Mouse (Mus musculus) heart, adult 2 months (tissue): ENCODE results near the gene Ctrc. TPM values are rescaled to one million over a fixed set of nuclear protein-coding genes. Genes with fewer than 3 reads are reported as not detected.
"Not testable (repeated sequence)": the region's sequence is repeated elsewhere in the genome, so short reads cannot be mapped to it uniquely, and the experiment has no call there.

Experiments used
- DNase-seq, 2 experiments: peaks; one replicate each; pipeline ENCODE4 v3.0.0; 2021
- H3K27ac ChIP-seq: fragments of 200-600 bp; 2 replicates; pipeline ENCODE4 v1.8.1; 2022
- H3K27me3 ChIP-seq: fragments of 200-500 bp; 2 replicates; pipeline ENCODE4 v1.6.1; 2012; ENCODE audit warnings: mild to moderate bottlenecking, low read length, inconsistent platforms, mixed read lengths; ENCODE audit not compliant: control insufficient read depth, insufficient read depth
- H3K36me3 ChIP-seq: fragments of 200-500 bp; 2 replicates; pipeline ENCODE4 v1.6.1; 2012; ENCODE audit warnings: low read length, inconsistent platforms; ENCODE audit not compliant: control insufficient read depth, insufficient read depth
- H3K4me1 ChIP-seq: fragments of 200-500 bp; 2 replicates; pipeline ENCODE4 v1.6.1; 2011; ENCODE audit warnings: low read length; ENCODE audit not compliant: control insufficient read depth, insufficient read depth
- H3K4me3 ChIP-seq: fragments of 200-600 bp; 2 replicates; pipeline ENCODE4 v1.8.1; 2022
- H3K79me2 ChIP-seq: fragments of 200-500 bp; replicated peaks from 2 replicates; pipeline ENCODE4 v1.6.1; 2012; ENCODE audit warnings: mild to moderate bottlenecking, inconsistent platforms, low read length, moderate library complexity, mixed read lengths; ENCODE audit not compliant: control insufficient read depth, insufficient read depth
- H3K9ac ChIP-seq: fragments of 200-500 bp; 2 replicates; pipeline ENCODE4 v1.6.1; 2012; ENCODE audit warnings: low read depth, mild to moderate bottlenecking, control low read depth, inconsistent platforms, low read length, mixed read lengths
- CTCF ChIP-seq: fragments of 200-600 bp; IDR thresholded peaks from 2 replicates; pipeline ENCODE4 v1.8.1; 2022; ENCODE audit warnings: antibody characterized with exemption, mild to moderate bottlenecking, moderate library complexity
- EP300 ChIP-seq: fragments of 200-500 bp; IDR thresholded peaks from 2 replicates; pipeline ENCODE4 v1.6.1; 2011; ENCODE audit warnings: low read depth, low read length, control low read depth; ENCODE audit not compliant: insufficient read depth
- POLR2A ChIP-seq: fragments of 200-500 bp; IDR thresholded peaks from 2 replicates; pipeline ENCODE4 v1.6.1; 2011; ENCODE audit warnings: mild to moderate bottlenecking, low read depth, low read length, control low read depth; ENCODE audit not compliant: insufficient read depth
- WGBS: fragments of 180-500 bp; shearing (Covaris S2); methylation state at CpG from one replicate; pipeline ENCODE4 v1.1.7; 2018; 5-methylcytosine and 5-hydroxymethylcytosine counted together
- intact Hi-C: fragments of 180-260 bp; cut with DNase I; formaldehyde crosslinking; loops from one replicate; pipeline ENCODE4 v1.15.1; 2025
- polyA plus RNA-seq: library from polyadenylated mRNA; depleted of rRNA; stranded (reverse); fragments of >200 nt; gene quantifications from 2 replicates; pipeline ENCODE4 v1.2.3, GENCODE M21; 2012
- total RNA-seq, 2 experiments: library from RNA; stranded (reverse); gene quantifications; 2 replicates each; pipeline ENCODE4 v1.2.3; 2021

The Ctrc gene
- total and polyA plus RNA-seq, 3 experiments = not detected

GRCm38 (mm10) chr4:141773019-141773418, 73.1 kb downstream of the Ctrc start:
- DNase-seq, H3K4me1 ChIP-seq, H3K36me3 ChIP-seq, H3K79me2 ChIP-seq, H3K27me3 ChIP-seq, H3K9ac ChIP-seq, intact Hi-C loops, H3K27ac ChIP-seq, H3K4me3 ChIP-seq: not testable (repeated sequence)
- TF ChIP-seq CTCF = peak; percentile 17; the same call in 1 of the 2 replicates
- WGBS = 83% methylated on average over 4 of the region's 4 CpGs

DNA sequence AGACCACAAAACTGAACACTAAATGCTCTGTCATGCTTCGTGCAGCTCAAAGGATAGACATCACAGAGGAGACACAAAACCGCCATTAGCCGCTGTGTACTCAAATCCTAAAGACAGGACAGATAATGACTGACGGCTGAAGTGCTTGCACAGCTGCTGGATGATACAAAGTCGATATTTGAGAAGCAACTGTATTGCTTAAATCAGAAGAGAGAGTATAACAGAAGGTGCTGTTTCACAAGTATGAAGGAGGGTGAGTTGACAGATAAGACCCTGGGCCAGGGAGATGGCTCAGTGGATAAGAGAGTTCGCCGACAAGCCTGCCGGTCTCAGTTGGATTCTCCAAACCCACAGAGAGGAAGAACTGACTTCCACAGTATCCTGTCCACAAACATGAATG, 74.3 kb downstream of the Ctrc start:
- TF ChIP-seq POLR2A (no peak), EP300 (no peak), CTCF (no peak)
- H3K4me1 ChIP-seq = peaks cover 6% of the 10 kb centered on the region
- H3K27me3 ChIP-seq = no peaks in the 10 kb centered on the region
- intact Hi-C loops = no loop called here
- DNase-seq = no peak
- no peak overlapping the region for H3K9ac ChIP-seq
- WGBS = 91% methylated on average over 8 of the region's 8 CpGs
- no peaks in the 10 kb centered on the region for H3K79me2 ChIP-seq
- H3K36me3 ChIP-seq = no peaks in the 10 kb centered on the region
- H3K27ac ChIP-seq = no peak overlapping the region
- H3K4me3 ChIP-seq = no peak overlapping the region

DNA sequence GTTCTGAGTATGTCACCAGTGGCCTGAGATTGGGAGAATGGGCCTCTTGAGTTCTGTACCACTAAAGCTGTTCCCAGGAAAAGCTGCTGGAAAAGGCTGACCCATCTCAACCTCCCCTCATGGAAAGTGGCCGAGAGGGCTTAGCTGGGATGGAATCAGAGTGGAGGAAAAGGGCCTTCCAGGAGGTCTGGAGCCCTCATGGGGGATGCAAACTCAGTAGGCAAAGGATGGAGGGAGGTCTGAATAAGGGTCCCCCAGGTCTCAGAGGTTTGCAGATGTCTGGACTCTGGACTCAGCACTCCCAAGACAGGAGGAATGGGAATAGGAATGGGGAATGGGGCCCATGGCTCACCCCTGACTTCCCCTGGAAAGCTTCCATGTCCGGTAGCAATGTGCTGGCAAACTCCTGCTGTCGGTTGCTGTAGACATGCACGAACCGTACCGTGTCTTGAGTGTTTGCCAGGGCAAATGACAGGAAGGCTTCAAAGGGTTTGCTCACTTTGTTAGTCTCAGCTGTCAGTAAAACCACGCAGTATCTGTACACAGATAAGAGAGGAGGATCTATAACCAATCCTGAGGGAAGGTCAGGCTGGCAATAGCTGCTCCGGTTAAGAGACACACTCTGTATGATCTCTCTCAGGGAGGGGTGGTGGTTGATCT, 76.5 kb downstream of the Ctrc start:
- no peak for TF ChIP-seq POLR2A
- no peak for TF ChIP-seq CTCF
- no peak for TF ChIP-seq EP300
- 53% methylated on average over 8 of the region's 8 CpGs for WGBS
- Histone ChIP-seq H3K36me3 (no peaks in the 10 kb centered on the region), H3K27ac (no peak overlapping the region), H3K4me1 (peaks cover 12% of the 10 kb centered on the region), H3K4me3 (no peak overlapping the region), H3K9ac (no peak overlapping the region), H3K27me3 (no peaks in the 10 kb centered on the region), H3K79me2 (no peaks in the 10 kb centered on the region)
- intact Hi-C loops = no loop called here
- DNase-seq = no peak

DNA sequence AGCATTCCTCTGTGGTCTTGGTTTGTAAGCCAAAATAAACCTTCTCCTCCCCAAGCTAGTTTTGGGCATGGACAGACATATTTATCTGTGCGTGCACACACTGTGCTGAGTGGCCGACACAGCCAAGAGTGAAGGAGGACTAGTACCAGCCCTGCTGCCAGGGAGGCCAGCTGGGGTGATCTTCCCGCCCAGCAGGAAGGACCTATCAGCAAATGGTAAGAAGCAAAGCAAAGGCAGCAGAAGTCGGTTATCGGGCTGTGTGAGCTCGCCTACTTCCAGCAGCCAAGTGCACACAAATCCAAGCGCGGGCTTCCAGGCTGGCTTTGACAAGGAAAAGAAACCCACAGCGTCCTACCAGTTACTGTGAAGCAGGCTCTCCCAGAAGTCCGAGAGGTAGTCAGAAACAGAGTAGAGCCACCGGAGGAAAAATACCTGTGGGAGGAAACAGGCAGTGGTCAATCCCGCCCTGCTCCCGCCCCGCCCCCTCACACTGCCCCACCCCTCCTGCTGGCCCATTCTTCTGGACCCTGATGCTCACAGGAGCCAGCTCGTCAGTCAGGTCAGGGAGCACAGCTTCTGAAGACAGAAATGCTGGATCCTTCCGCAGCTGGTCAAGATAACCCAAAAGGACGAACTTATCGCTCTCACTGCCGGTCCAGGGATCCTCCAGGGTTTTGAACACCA, 78.7 kb downstream of the Ctrc start:
- peak; percentile 92 for TF ChIP-seq EP300
- TF ChIP-seq CTCF = no peak
- peak; percentile 50; the same call in 1 of the 2 replicates for TF ChIP-seq POLR2A
- Histone ChIP-seq H3K27me3 (no peaks in the 10 kb centered on the region), H3K9ac (no peak overlapping the region), H3K27ac (peak overlapping the region; percentile 78), H3K79me2 (no peaks in the 10 kb centered on the region), H3K36me3 (no peaks in the 10 kb centered on the region), H3K4me3 (no peak overlapping the region), H3K4me1 (peaks cover 12% of the 10 kb centered on the region)
- intact Hi-C loops = no loop called here
- WGBS = 35% methylated on average over 19 of the region's 19 CpGs
- DNase-seq = peak in 1 of 2 experiments; percentile 85

- H3K36me3 ChIP-seq = no peaks in the 10 kb centered on the region
- intact Hi-C loops = no loop called here
These were observed 79.3 kb downstream of the Ctrc start for GRCm38 (mm10) chr4:141766668-141767352.

GRCm38 (mm10) chr4:141766316-141766667, 79.9 kb downstream of the Ctrc start:
- Histone ChIP-seq H3K4me3 (no peak overlapping the region), H3K9ac (peak overlapping the region; percentile 15; the same call in 1 of the 2 replicates), H3K36me3 (no peaks in the 10 kb centered on the region), H3K4me1 (peaks cover 12% of the 10 kb centered on the region), H3K79me2 (no peaks in the 10 kb centered on the region), H3K27ac (peak overlapping the region; percentile 78), H3K27me3 (no peaks in the 10 kb centered on the region)
- intact Hi-C loops = no loop called here
- WGBS = 63% methylated on average over 8 of the region's 8 CpGs
- TF ChIP-seq POLR2A (no peak), EP300 (no peak), CTCF (no peak)
- DNase-seq = peak in 1 of 2 experiments; percentile 57

More at GRCm38 (mm10) chr4:141766668-141767352, 79.3 kb downstream of the Ctrc start:
- 0 out of 2 replicates have a peak, but pooled peaks have one; percentile 34 for TF ChIP-seq EP300
- TF ChIP-seq CTCF = no peak
- Histone ChIP-seq H3K4me1 (peaks cover 12% of the 10 kb centered on the region), H3K9ac (peak overlapping the region; percentile 15; the same call in 1 of the 2 replicates), H3K4me3 (no peak overlapping the region), H3K79me2 (no peaks in the 10 kb centered on the region), H3K27me3 (no peaks in the 10 kb centered on the region), H3K27ac (peak overlapping the region; percentile 78)
- WGBS = 9% methylated on average over 19 of the region's 19 CpGs
- DNase-seq = peak; percentile 70 to 71
